Comparison of ENCODE assay signal across 19 mouse cellular contexts in the genomic region with DNA sequence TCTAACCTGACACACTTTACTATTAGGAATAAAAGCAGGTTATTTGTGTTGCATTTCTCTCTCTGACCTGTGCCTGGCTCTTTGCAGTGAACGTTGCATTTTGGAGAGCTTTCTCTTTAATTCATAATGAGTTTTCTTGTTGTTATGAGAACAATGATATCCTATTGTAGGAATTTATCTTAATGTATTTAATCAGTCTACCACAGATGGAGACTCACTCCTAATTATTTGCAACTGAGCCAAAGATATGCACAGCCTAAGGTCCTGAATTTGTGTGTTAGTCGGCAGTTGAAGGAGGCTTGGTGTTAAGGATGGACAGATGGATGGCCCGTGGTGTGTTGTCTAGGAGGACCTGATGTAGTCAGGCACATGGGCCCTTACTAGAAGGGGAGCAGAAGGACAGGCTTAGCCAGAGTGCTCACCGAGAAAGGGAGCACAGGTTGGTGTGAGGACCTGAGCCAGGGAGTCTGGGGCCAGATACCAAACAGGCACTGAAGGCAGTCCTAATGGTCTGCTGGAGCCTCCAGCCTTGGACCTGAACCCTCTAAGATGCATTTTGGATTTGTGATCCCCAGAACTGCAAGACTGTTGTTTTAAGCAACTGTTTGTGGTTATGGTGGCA. TPM values are rescaled to one million over a fixed set of nuclear protein-coding genes. Genes with fewer than 3 reads are reported as not detected.
"Had no signal": no experiment of that assay in that cellular context is flagged by ENCODE, and none has a peak within 500 bp of the region (broad histone marks: within the 10 kb centered on the region; RNA-seq: fewer than 3 reads in every experiment).

No protein-coding gene starts in this region.

- H3K27ac ChIP-seq: macrophage; midbrain, embryonic 13.5 days; midbrain, embryonic 15.5 days; neural tube, embryonic 12.5 days; stomach, embryonic 15.5 days; stomach, postnatal 0 days had no signal

- H3K9me3 ChIP-seq: midbrain, embryonic 13.5 days; midbrain, embryonic 15.5 days; neural tube, embryonic 12.5 days; stomach, embryonic 15.5 days had no signal

- H3K36me3 ChIP-seq: midbrain, embryonic 13.5 days; midbrain, embryonic 15.5 days; neural tube, embryonic 12.5 days; stomach, embryonic 15.5 days had no signal

- H3K27me3 ChIP-seq: midbrain, embryonic 13.5 days; midbrain, embryonic 15.5 days; neural tube, embryonic 12.5 days; stomach, embryonic 15.5 days had no signal

- H3K4me1 ChIP-seq: midbrain, embryonic 13.5 days; neural tube, embryonic 12.5 days; stomach, embryonic 15.5 days had no signal

- ATAC-seq: midbrain, embryonic 13.5 days; midbrain, embryonic 15.5 days had no signal

- H3K9ac ChIP-seq: lung, embryonic 14.5 days; midbrain, embryonic 13.5 days; midbrain, embryonic 15.5 days; neural tube, embryonic 12.5 days; stomach, embryonic 15.5 days had no signal

- DNase-seq: lung, adult 18-20 months; lung, embryonic 14.5 days; lung, postnatal 10 days; lung, postnatal 36 days; right cerebral cortex, postnatal 14 days; thymus, adult 2 months; thymus, postnatal 25 days; thymus, postnatal 4 days had no signal

- H3K4me3 ChIP-seq: midbrain, embryonic 13.5 days; midbrain, embryonic 15.5 days; neural tube, embryonic 12.5 days; stomach, embryonic 15.5 days had no signal

RNA-seq across cellular contexts. Expression of a gene that starts 14.1 kb away (rescaled TPM):
- total RNA-seq: megakaryocyte, adult 5-6 weeks; monocyte, adult 5-6 weeks; neutrophil, adult 5-6 weeks had no signal
- polyA plus RNA-seq: liver, embryonic 16.5 days; macrophage; spleen, adult 2 months had no signal
